Mouse (Mus musculus) myocyte (in vitro differentiated cells): ENCODE measurements around the gene Mogat2.

Source experiments
- CEBPB ChIP-seq: IDR thresholded peaks from 2 replicates; pipeline ENCODE4 v1.6.1; 2011; ENCODE audit warnings: mild to moderate bottlenecking, moderate library complexity; ENCODE audit not compliant: poor library complexity, insufficient read depth, severe bottlenecking
- MAX ChIP-seq: IDR thresholded peaks from one replicate; pipeline ENCODE4 v1.6.1; 2011; ENCODE audit warnings: low read depth, mild to moderate bottlenecking, control low read depth
- MYOG ChIP-seq, 3 experiments: IDR thresholded peaks; one replicate each; pipeline ENCODE4 v1.6.1; 2011; ENCODE audit warnings: control low read depth in 2 of 3, low read depth in 2 of 3, mild to moderate bottlenecking in 2 of 3; ENCODE audit not compliant: insufficient read length in 2 of 3, control insufficient read depth in 1 of 3, insufficient read depth in 1 of 3
- POLR2A ChIP-seq: IDR thresholded peaks from one replicate; pipeline ENCODE4 v1.6.1; 2011; ENCODE audit warnings: low read depth, mild to moderate bottlenecking, control low read depth, moderate library complexity; ENCODE audit not compliant: insufficient read length
- POLR2AphosphoS2 ChIP-seq: IDR thresholded peaks from one replicate; pipeline ENCODE4 v1.6.1; 2011; ENCODE audit warnings: low read depth, control low read depth; ENCODE audit not compliant: insufficient read length
- USF1 ChIP-seq: IDR thresholded peaks from one replicate; pipeline ENCODE4 v1.6.1; 2011; ENCODE audit warnings: low read depth, mild to moderate bottlenecking, control low read depth, moderate library complexity

DNA sequence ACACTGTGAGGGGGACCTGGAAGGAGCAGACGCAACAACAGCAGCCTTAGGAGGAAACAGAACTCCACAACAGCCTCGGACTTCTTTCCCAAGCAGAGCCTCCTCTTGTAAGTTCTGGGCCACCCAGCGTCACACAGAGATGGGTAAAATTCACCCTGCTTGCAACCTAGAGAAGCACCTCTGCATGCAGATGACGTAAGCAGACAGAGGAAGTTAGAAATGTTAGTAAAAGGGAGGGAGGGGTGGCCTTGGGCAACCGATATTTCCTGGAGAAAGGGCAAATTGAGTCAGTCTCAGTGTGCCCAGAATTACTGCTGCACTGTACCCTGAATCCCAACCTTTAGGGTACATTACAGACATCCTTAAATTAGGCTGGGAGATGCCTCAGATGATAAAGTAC, 48.5 kb downstream of the Mogat2 start:
- TF ChIP-seq MAX (no peak), POLR2A (no peak), CEBPB (no peak), USF1 (no peak), POLR2AphosphoS2 (no peak), MYOG (IDR thresholded peaks at IDR 0.05; ENCODE audit: control insufficient read depth in 1 of 3, insufficient read depth in 1 of 3, insufficient read length in 2 of 3, low read depth in 2 of 3) (no peak)
